Mouse (Mus musculus) heart, postnatal 25 days (tissue): Measurements from ENCODE around the gene Akr1b10. TPM values are rescaled to one million over a fixed set of nuclear protein-coding genes. Genes with fewer than 3 reads are reported as not detected.
A peak's percentile ranks its signal among the peaks of the same experiment; 100 is the strongest.
"Not testable (repeated sequence)": the region's sequence is repeated elsewhere in the genome, so short reads cannot be mapped to it uniquely, and the experiment has no call there.

Source experiments
- DNase-seq: peaks from one replicate; pipeline ENCODE4 v3.0.0; 2022; ENCODE audit warnings: low spot score
- intact Hi-C: fragments of 180-260 bp; cut with DNase I; formaldehyde crosslinking; loops from one replicate; pipeline ENCODE4 v1.15.1; 2025
- total RNA-seq, 2 experiments: library from RNA; stranded (reverse); gene quantifications; 2 replicates each; pipeline ENCODE4 v1.2.3; 2021

Akr1b10 gene
- total RNA-seq, 2 experiments from 2014 or later, result 67.4 to 68.0 TPM

DNA sequence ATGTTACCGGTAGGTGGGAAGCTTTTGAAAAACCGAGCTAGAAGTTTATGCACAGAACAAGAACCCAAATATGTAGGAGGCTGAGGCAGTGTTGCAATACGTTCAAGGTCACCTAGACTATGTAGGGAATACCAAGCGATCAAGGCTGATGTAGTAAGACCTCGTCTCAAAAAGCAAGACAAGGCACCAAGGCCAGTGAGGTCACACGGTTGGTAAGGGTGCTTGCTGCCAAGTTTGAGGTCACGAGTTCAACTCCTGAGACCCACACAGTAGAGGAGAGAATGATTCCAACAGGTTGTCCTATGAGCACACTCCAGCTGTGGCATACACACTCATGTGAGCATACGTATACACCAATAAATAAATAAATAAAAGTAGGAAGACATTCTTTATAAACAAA lies 13.9 kb upstream of the Akr1b10 start:
- intact Hi-C loops, result loop anchor here (5.0 kb wide), 1 partner anchor 77 kb away; no protein-coding TSS in a partner anchor
- DNase-seq, result no peak

DNA sequence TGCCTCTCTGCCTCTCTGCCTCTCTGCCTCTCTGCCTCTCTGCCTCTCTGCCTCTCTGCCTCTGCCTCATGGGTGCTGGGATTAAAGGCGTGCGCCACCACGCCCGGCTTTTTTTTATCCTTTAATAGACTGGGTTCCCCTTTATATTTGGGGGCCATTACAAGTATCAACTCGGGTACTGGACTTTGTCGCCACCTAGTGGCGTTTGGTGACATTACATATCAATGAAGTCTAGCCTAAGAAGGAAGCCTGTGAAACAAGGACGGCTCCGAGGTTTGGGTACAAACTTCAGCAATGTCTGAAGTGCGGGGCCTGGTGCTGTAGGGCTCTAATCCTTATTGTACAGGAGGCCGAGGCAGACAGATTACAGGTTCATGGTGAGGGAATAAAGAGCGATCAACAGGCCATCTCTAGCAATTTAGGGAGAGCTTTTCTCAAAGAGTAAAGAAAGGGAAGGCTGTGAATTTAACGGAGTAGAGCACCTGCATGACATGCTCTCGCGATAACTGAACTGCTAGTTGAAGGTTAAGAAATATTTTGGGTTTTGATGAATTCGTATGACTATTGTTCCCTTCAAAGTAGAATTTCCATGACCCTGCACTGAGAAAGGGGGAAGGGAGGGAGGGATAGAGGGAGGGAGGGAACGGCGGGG lies 12.2 kb upstream of the Akr1b10 start:
- peak; percentile 37 for DNase-seq
- intact Hi-C loops, result loop anchor here (1.0 to 5.0 kb wide), 2 partner anchors 75 to 79 kb away; no protein-coding TSS in a partner anchor

DNA sequence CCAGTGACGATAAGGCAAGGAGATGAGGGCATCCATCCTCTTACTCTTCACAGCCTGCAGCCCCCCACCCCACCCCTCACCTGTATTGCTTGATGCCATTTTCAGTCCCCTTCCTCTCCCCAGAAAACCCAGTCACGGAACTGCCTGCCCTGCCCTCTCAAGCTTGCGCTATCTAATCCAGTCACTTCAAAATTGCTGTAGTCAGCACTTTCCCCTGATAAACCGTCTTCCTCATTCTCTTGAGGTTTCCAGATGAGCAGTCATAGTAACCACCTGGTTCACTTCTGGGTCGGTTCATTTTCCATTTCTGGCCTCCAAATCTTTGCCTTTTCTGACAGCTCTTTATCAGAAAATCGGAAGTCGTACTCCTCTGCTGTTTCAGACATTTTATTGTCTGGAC lies 10.2 kb upstream of the Akr1b10 start:
- no peak for DNase-seq
- intact Hi-C loops, result loop anchor here (5.0 kb wide), 1 partner anchor 73 kb away; no protein-coding TSS in a partner anchor

DNA sequence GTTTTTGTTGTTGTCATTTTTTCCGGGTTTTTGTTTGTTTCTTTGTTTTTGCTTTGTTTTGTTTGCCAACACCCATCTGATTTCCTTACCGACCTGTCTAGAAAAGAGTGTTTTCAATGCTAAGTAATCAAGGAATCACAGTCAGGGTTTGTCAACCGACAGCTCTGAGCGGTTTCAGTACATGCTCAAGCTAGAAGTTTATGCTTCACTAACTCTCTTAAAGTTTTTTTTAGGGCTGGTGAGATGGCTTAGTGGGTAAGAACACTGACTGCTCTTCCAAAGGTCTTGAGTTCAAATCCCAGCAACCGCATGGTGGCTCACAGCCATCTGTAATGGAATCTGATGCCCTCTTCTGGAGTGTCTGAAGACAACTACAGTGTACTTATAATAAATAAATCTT lies 8.1 kb upstream of the Akr1b10 start:
- DNase-seq, intact Hi-C loops: not testable (repeated sequence)

DNA sequence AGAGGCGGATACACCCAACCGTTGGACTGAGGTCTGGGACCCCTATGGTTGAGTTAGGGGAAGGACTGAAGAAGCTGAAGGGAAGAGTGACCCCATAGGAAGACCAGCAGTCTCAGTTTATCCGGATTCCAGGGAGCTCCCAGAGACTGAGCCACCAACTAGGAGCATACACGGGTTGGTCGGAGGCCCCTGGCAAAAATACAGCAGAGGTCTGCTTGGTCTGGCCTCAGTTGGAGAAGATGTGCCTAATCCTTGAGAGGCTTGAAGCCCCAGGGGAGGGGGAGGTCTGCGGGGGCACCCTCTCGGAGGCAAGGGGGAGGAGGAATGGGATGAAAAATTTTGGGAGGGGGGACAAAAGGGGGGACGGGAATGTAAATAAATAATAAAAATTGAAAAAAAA lies 617 bp upstream of the Akr1b10 start:
- DNase-seq, result no peak
- intact Hi-C loops, result no loop called here

DNA sequence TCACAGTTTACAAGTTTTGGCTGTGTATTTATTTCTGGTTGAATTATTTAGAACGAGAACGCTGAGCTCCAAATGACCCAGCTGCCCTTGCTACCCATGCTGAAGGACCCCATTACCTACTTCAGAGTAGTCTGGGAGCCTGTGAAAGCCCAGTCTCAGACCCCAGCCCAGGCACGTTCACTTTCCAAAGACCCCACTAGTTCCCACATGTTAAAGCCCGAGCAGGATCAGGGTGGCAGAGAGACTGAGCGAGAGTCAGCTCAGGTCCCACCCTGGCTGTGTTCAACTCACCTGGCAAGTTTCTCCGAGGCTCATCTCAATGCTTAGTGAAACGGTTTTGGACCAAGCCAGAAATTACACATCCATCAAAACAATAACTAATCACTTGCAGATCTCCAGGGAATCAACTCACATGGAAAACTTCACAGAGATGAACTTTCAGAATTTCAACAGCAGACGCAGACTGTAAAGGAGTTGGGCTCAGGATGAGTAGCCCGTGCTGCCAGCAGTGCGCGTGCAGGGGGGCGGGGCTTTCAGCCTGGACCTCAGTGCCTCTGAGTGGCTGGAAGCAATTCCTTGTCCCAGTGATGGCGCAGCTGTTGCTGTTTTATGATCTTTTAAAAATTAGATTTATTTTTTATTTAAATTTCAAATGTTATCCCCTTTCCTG lies 818 bp downstream of the Akr1b10 start:
- intact Hi-C loops, result no loop called here

DNA sequence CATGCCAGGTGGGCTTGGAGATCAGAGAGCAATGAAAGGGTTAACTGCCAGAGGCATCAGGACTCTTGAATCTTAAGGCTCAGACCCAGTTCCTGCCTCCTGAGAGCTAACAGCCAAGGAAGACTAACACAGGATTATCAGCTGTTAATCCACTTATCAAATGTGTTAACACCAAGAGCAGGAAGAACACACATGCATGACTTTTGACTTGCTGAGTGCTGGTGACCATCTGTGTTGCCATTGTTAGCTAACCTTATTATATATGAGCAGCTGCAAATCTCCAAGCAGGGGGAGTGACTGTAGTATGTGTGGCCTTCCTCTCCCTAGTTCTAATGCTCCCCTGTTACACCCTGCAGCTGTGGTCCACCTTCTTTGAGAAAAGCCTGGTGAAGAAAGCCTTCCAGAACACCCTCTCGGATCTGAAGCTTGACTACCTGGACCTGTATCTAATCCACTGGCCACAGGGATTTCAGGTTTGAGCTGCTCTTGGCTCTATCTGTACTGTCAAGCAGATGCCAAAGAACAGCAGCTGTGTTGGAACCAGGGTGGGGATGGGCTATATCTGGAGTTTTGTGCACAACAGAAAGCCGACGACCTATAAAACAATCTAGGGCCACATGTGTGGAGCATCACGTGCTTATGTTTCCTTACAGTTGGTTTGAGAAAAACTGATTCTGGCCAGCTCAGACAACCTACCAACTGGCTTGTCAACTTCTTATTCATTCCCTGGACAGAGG lies 4.6 kb downstream of the Akr1b10 start:
- no peak for DNase-seq
- intact Hi-C loops, result no loop called here

More for the DNA sequence above, 818 bp downstream of the Akr1b10 start:
- DNase-seq, result peak; percentile 19

DNA sequence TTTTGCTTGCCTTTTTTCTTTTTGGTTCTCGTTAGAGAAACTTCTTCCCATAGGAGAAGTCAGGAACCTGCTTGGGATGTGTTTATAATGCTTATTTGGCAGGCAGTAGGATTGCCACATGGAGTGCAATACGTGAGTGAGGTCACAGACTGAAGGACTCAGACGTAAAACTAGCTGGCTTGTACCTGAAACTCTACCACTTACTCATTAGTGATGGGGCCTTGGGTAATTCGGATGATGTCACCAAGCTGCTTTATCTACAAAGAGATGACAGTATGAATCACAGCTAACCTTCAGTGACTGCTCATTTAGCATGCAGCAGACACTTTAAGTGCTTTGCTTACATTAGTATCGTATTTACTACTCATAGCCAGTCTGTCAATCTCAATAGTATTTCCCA lies 11.9 kb downstream of the Akr1b10 start:
- no peak for DNase-seq
- intact Hi-C loops, result no loop called here

DNA sequence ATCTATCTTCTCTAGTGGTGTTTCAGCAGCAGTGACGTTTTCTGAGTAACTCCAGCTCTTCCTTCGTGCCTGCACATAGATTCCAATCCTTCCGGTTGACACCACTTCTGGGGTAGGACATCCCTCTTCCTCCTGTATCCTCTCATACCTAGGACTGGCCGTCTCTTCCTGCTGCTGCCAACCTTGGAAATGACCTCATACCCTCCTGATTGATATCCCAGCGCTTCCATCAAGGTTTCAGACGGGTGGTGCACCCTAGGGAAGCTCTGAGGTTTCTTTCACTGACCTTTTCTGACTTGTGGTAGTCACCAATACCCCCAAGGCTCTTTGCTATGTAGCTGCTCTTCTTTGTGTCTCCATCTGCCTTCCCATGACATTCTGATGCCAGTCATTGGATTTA lies 14.4 kb downstream of the Akr1b10 start:
- DNase-seq, result no peak
- intact Hi-C loops, result no loop called here

DNA sequence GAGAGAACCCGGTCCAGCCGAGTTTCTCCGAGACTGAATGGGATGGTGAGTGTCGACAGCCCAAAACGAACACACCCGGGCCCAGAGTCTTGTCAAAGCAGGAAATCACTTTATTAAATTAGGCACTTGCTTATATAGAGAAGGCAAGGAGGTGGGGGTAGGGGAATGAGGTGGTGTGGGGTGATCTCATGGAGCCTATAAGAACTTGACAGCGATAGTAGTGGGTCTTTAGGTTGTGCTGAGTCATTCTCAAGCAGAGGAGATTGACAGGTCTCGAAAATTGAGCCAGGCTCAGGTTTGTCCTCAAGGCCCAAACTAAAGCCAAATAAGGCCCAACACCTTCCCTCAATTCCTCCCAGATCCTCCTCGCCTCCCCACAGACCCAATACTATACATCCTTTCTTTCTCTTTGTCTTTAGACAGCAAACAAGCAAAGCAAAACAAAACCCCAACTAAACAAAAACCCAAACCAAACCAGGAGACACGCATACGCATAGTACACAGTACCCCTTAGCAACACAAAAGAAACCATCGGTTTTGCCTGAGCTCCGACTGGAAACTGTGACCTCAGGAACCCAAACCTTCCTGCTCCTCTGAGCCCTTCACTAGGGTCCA lies 15.7 kb downstream of the Akr1b10 start:
- no peak for DNase-seq
- intact Hi-C loops, result no loop called here

DNA sequence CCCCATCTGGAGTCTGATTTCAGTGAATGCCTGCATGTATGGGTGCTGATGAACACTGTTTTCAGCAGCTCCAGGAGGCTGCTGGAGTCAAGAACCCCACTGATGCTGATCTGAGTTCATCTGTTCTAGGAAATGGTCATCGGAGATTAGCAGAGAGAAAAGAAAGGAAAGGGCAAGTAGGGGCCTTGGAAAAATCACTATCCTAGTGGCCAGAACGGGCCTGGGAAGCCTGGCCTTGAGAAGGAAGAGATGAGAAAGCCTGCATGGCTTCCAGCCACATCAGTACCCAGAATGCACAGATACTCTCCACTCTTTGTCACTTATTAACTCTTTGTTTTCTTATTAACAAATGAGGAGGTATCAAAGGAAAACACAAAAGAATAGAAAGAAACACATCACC lies 16.7 kb downstream of the Akr1b10 start:
- intact Hi-C loops, result no loop called here
- no peak for DNase-seq

DNA sequence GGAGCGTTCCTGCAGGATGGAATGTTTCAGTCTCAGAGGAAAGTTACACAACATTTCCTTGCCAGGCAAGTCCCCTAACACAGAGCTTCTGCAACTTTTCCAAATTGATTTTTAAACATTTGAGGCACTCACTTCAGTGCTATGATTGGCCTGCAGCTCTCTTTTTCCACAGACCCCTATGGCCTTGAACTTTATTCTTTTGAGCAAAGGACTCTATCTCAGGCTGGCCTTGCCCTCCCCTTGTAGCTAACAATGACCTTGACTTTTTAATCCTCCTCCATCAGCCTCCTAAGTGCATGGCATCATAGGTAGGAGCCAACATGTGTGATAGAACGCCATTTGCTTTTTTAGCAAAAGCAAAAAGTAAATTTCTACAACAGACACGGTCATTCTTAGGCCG lies 22.7 kb downstream of the Akr1b10 start:
- DNase-seq, result no peak
- intact Hi-C loops, result no loop called here

DNA sequence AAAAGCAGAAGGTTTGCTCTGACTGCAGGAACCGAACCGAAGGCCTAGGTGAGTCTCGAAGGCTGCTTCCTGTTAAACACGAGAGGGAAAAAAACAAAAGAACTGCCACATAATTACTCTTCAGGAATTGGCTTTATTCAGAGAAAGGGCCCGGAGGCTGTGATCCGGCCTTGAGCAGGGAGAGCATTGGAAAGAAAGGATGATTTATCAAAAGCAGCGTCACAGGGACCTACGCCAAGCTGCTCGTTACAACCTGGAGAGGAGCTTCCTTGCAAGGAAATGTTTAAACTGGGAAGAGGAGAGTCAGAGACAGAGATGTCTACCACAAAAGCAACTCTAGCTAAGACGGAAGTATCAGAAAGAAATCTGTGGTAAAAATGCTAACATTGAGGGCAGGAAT lies 23.4 kb downstream of the Akr1b10 start:
- DNase-seq, result no peak
- intact Hi-C loops, result no loop called here

DNA sequence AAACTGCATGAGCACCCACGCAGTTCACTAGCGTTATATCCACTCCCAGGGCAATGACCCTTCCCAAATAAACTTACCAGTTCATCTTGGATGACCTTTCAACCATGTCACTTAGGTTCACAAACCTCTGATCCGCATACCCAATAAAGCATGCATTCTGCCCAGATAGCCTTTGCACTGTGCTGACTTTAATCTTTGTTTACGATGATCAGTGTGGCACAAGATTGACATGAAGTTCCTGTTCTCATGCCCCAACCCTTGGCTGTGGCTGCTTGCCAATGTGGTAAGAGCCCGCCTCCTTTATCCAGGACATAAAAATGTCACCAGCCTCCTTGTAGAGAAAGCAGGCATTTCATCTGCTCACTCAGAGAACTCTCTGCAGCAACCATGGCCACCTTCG lies 28.0 kb downstream of the Akr1b10 start, which contains the start of gene Akr1b7:
Gene Akr1b7, plus strand, starts transcription at position 312 of the 400 bp plus-strand sequence.
- intact Hi-C loops, result no loop called here
- DNase-seq, result no peak

DNA sequence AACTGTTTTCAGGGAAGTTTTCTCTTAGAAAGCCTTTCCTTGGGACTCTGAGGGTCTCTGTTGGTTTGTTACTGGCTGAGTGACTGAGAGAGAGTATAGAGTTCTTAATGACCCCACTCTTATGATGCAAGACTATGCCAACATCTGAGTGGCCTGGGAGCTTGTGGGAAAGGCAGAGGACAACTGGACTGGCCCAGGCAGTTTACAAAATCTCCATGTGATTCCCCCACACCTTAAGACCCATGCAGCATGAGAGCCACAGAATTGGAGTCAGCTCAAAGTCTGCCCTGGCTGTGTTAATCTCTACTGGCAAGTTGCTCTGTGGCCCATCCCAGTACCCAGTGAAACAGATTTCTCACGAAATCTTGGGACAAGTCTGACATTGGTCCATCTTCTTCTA lies 28.7 kb downstream of the Akr1b10 start:
- DNase-seq, result no peak
- intact Hi-C loops, result no loop called here

DNA sequence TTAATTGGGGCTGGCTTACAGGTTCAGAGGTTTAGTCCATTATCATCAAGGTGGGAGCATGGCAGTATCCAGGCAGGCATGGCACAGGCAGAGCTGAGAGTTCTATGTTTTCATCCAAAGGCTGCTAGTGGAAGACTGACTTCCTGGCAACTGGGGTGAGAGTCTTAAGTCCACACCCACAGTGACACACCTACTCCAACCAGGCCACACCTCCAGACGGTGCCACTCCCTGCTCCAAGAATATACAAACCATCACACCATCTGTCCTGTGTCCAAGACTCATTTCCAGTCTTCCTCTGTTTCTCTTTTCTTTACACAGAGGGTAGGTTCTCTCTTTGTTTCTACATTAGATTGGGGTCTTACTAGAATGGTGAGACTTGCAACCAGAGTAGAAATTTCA lies 29.4 kb downstream of the Akr1b10 start:
- not testable (repeated sequence) for DNase-seq

DNA sequence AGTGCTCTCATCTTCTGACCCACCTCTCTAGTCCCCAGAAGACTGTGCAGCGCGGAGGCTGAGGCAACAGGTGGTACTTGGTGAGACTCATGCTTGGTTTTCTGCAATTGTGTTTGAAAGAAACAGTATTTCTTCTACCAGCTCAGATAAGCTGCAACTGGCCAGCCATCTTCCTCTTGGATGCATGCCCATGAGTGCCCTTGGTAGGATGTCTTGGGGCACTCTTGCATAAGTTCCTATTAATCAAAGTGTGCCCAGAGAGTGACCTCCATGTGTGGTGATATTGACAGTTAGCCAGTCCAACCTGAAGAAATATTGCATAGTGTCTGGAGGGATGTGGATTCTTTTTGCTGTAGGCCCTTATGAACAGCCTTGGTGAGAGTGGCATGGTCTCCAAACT lies 32.5 kb downstream of the Akr1b10 start:
- no peak for DNase-seq
- intact Hi-C loops, result no loop called here

More for the DNA sequence above, 29.4 kb downstream of the Akr1b10 start:
- intact Hi-C loops, result not testable (repeated sequence)

DNA sequence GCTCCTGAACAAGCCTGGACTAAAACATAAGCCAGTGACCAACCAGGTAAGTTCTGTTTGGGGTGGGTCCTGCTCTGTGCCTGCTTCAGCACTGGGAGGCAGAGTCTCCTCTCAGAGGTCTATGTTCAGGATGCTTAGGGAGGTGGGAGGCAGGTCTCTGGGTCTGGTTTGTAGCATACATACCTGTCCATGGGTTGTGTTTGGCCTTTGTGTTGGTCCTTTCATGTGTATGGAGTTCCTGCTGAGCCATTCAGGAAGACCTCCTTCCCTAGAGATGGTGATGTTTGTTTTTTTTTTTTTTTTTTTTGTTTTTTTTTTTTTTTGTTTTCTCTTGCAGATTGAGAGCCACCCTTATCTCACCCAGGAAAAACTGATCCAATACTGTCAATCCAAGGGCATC lies 35.1 kb downstream of the Akr1b10 start:
- intact Hi-C loops, result no loop called here
- no peak for DNase-seq

DNA sequence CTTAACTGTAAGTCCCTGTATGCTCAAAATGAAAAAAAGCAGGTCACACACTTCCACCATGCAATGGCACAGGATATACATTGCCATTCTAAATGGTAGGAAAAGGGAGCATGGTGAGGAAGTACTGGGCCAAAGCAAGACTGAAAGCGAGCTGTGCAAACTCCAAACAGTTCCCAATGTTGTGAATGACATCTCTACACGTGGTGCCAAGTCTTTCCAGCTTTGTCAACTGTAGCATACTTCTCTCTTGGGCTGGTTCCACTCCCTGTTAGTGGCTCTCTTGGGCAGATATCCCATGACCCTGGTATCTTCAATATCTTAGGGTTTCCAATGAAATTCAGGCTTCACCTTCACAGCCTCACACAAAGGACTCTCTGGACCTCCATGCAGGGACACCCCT lies 55.0 kb downstream of the Akr1b10 start:
- DNase-seq, result no peak
- intact Hi-C loops, result no loop called here

DNA sequence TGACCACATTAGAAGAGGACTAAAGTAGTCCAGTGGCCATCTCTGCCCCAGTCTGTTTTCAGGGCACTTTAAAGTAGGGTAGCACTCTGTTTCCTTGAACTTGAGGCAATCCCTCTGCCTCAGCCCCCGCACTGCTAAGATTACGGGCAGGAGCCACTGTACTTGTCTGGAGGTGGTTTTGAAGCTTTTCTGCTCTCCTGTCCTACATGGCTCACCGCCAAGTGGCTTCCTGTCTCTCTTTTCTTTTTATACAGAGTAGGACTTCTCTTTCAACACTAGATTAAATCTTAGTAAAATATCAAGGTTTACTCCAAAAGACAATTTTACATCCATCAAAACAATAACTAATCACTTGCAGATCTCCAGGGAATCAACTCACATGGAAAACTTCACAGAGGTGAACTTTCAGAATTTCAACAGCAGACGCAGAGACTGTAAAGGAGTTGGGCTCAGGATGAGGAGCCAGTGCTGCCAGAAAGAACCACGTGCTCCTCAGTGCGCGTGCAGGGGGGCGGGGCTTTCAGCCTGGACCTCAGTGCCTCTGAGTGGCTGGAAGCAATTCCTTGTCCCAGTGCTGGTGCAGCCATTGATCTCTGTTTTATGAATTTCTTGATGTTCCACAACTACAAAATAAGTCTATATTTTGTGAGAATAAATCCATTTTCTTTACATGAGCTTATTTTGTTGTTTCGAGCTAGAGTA lies 57.7 kb downstream of the Akr1b10 start:
- intact Hi-C loops, result no loop called here
- no peak for DNase-seq
